Comparison of ENCODE assay signal across 23 mouse cellular contexts in genomic region chr12:108365868-108366267, GRCm38 (mm10). TPM values are rescaled to one million over a fixed set of nuclear protein-coding genes. Genes with fewer than 3 reads are reported as not detected.
DNase-seq lines count a peak whose midpoint lies in the region; ATAC-seq lines count a peak whose summit lies in the region.
"Had no signal": no experiment of that assay in that cellular context is flagged by ENCODE, and none has a peak within 500 bp of the region (broad histone marks: within the 10 kb centered on the region; RNA-seq: fewer than 3 reads in every experiment).

No protein-coding gene starts in this region.

- peak; percentile 1 for ATAC-seq in lung, embryonic 16.5 days (ENCODE audit: low read depth)
- ATAC-seq in forebrain, embryonic 15.5 days (replicated peaks): no peak
- ATAC-seq: activated CD4-positive, CD25-positive, alpha-beta regulatory T cell, adult 4 months had no signal

- H3K4me2 ChIP-seq in lung, embryonic 16.5 days (ENCODE audit: low read depth, low read length): no peak overlapping the region
- no peak overlapping the region for H3K4me2 ChIP-seq in forebrain, embryonic 15.5 days (replicated peaks)
- H3K4me2 ChIP-seq: embryonic facial prominence, embryonic 15.5 days; forebrain, embryonic 13.5 days; hindbrain, embryonic 13.5 days; kidney, embryonic 15.5 days; limb, embryonic 13.5 days; liver, embryonic 11.5 days had no signal

- H3K36me3 ChIP-seq in lung, embryonic 16.5 days (ENCODE audit: control insufficient read depth, insufficient read depth, low read length): no peaks in the 10 kb centered on the region
- H3K36me3 ChIP-seq in forebrain, embryonic 15.5 days: no peaks in the 10 kb centered on the region
- H3K36me3 ChIP-seq: embryonic facial prominence, embryonic 10.5 days; embryonic facial prominence, embryonic 15.5 days; hindbrain, embryonic 13.5 days; kidney, embryonic 15.5 days; limb, embryonic 13.5 days had no signal

- no peaks in the 10 kb centered on the region for H3K27me3 ChIP-seq in lung, embryonic 16.5 days (ENCODE audit: control insufficient read depth, insufficient read depth, low read depth, low read length)
- no peaks in the 10 kb centered on the region for H3K27me3 ChIP-seq in forebrain, embryonic 15.5 days
- H3K27me3 ChIP-seq: embryonic facial prominence, embryonic 15.5 days; forebrain, embryonic 13.5 days; kidney, embryonic 15.5 days; limb, embryonic 13.5 days had no signal

- H3K4me1 ChIP-seq in lung, embryonic 16.5 days (replicated peaks; ENCODE audit: control insufficient read depth, insufficient read depth, low read length): peaks cover 49% of the 10 kb centered on the region
- H3K4me1 ChIP-seq in forebrain, embryonic 15.5 days: peaks cover 5% of the 10 kb centered on the region

- H3K9me3 ChIP-seq in lung, embryonic 16.5 days (ENCODE audit: control insufficient read depth, low read length): no peaks in the 10 kb centered on the region
- no peaks in the 10 kb centered on the region for H3K9me3 ChIP-seq in forebrain, embryonic 15.5 days
- H3K9me3 ChIP-seq: embryonic facial prominence, embryonic 10.5 days; embryonic facial prominence, embryonic 15.5 days; forebrain, embryonic 13.5 days; hindbrain, embryonic 13.5 days; kidney, embryonic 15.5 days; limb, embryonic 13.5 days had no signal

- H3K9ac ChIP-seq in lung, embryonic 16.5 days (ENCODE audit: low read length): 0 out of 2 replicates have a peak overlapping the region, but pooled peaks have one; percentile 41
- no peak overlapping the region for H3K9ac ChIP-seq in forebrain, embryonic 15.5 days (replicated peaks)
- H3K9ac ChIP-seq: embryonic facial prominence, embryonic 15.5 days; forebrain, embryonic 13.5 days; hindbrain, embryonic 13.5 days; kidney, embryonic 15.5 days; limb, embryonic 13.5 days had no signal

- H3K27ac ChIP-seq in lung, embryonic 16.5 days (ENCODE audit: low read length): peak overlapping the region; percentile 81
- H3K27ac ChIP-seq in forebrain, embryonic 15.5 days (replicated peaks): no peak overlapping the region
- H3K27ac ChIP-seq: forebrain, embryonic 13.5 days; hindbrain, embryonic 13.5 days; kidney, embryonic 15.5 days; layer of hippocampus, adult 2 months; left cerebral cortex, adult 2 months; limb, embryonic 13.5 days had no signal

- no peak overlapping the region for H3K4me3 ChIP-seq in lung, embryonic 16.5 days (ENCODE audit: low read length)
- no peak overlapping the region for H3K4me3 ChIP-seq in forebrain, embryonic 15.5 days
- H3K4me3 ChIP-seq: embryonic facial prominence, embryonic 10.5 days; embryonic facial prominence, embryonic 15.5 days; forebrain, embryonic 13.5 days; hindbrain, embryonic 13.5 days; kidney, embryonic 15.5 days; layer of hippocampus, adult 2 months; left cerebral cortex, adult 2 months; limb, embryonic 13.5 days had no signal

- 14% methylated on average over 7 of the region's 7 CpGs for WGBS in lung, embryonic 16.5 days
- 71% methylated on average over 7 of the region's 7 CpGs for WGBS in forebrain, embryonic 15.5 days

- intact Hi-C loops in heart, postnatal 36 days (cut with DNase I): no loop called here

- peak; percentile 40 for DNase-seq in cerebellum, adult 9-10 months
- DNase-seq in cerebellum, adult 18-20 months: no peak
- DNase-seq in heart, adult 11 months: peak; percentile 92
- DNase-seq in heart, postnatal 36 days: no peak
- DNase-seq in lung, adult 18-20 months: no peak
- no peak for DNase-seq in c-Kit-positive CD71-positive TER-119-positive erythroid progenitor cells, embryonic 14.5 days (ENCODE audit: low spot score)
- DNase-seq: cerebellum, adult 8-10 months; thymus, adult 2 months; thymus, postnatal 36 days had no signal

RNA-seq across cellular contexts. Expression of gene Eml1, which starts 4.9 kb away (rescaled TPM):
- 10 to 100 TPM; 74.3 to 87.1 TPM for total RNA-seq in heart, postnatal 36 days (2021)
- polyA plus RNA-seq in lung, embryonic 16.5 days (2015; fragmentation: Nextera tagmentation; extraction: Ambion mirVana): 121 and 122 TPM in 2 replicates
- 58.6 and 65.7 TPM in 2 replicates for polyA plus RNA-seq in forebrain, embryonic 15.5 days (2015; fragmentation: Nextera tagmentation; extraction: Ambion mirVana)
- total RNA-seq: CH12.LX; monocyte, adult 5-6 weeks had no signal

RNA-seq across cellular contexts. Expression of gene Cyp46a1, which starts 31.7 kb away (rescaled TPM):
- under 1 TPM; 0.41 to 0.44 TPM for total RNA-seq in heart, postnatal 36 days (2021)
- 6.5 and 7.4 TPM in 2 replicates for polyA plus RNA-seq in lung, embryonic 16.5 days (2015; fragmentation: Nextera tagmentation; extraction: Ambion mirVana)
- polyA plus RNA-seq in forebrain, embryonic 15.5 days (2015; fragmentation: Nextera tagmentation; extraction: Ambion mirVana): 19.8 and 22.6 TPM in 2 replicates
- total RNA-seq: CH12.LX; monocyte, adult 5-6 weeks had no signal
- polyA plus RNA-seq: activated CD4-positive, CD25-positive, alpha-beta regulatory T cell, adult 4 months had no signal

RNA-seq across cellular contexts. Expression of gene Hhipl1, which starts 59.8 kb away (rescaled TPM):
- 1 to 10 TPM in 1 of 2 experiments, under 1 TPM in 1; 0.94 to 1.6 TPM for total RNA-seq in heart, postnatal 36 days (2021)
- 0.88 and 0.91 TPM in 2 replicates for polyA plus RNA-seq in lung, embryonic 16.5 days (2015; fragmentation: Nextera tagmentation; extraction: Ambion mirVana)
- polyA plus RNA-seq in forebrain, embryonic 15.5 days (2015; fragmentation: Nextera tagmentation; extraction: Ambion mirVana): 1.8 and 1.9 TPM in 2 replicates
- total RNA-seq: CH12.LX; monocyte, adult 5-6 weeks had no signal
- polyA plus RNA-seq: liver, embryonic 11.5 days had no signal

Comparison
In these comparisons a context has a peak if more than half of its experiments do, and no peak if none do; other contexts are left out.
1. DNase-seq: peak in cerebellum, adult 9-10 months (single experiment) and heart, adult 11 months (single experiment); none in cerebellum, adult 18-20 months (0 of 2), heart, postnatal 36 days (0 of 2), lung, adult 18-20 months (0 of 2) and c-Kit-positive CD71-positive TER-119-positive erythroid progenitor cells, embryonic 14.5 days (single experiment).